Mouse (Mus musculus): Measurements from ENCODE around the gene Lingo3. TPM values are rescaled to one million over a fixed set of nuclear protein-coding genes. Genes with fewer than 3 reads are reported as not detected.
"Not testable (repeated sequence)": the region's sequence is repeated elsewhere in the genome, so short reads cannot be mapped to it uniquely, and the experiment has no call there.

Gene Lingo3
- total RNA-seq, 2 experiments from 2014 or later: 30.0 to 33.0 TPM

DNA sequence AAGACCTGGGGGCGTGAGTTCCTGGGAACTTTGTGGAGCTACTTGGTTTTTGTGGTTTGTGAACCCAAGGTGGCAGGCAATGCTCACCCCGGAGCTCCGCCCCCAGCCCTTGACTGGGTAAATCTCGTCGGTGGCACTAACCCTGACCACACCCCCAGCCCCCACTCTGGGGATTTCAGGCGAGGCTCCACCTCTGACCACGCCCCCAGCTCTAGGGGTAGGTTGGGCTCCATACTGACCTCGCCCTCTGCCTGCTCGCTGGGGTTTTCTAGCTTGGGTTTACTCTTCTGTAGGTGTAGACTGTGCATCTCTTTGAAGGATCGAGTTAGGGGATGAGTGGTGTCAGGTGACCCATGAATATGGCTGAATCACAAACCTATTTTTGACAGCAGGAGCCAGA lies 4.7 kb upstream of the Lingo3 start:
- no peak for DNase-seq (ENCODE audit: low spot score in 2 of 2)
- intact Hi-C loops (cut with DNase I): no loop called here

DNA sequence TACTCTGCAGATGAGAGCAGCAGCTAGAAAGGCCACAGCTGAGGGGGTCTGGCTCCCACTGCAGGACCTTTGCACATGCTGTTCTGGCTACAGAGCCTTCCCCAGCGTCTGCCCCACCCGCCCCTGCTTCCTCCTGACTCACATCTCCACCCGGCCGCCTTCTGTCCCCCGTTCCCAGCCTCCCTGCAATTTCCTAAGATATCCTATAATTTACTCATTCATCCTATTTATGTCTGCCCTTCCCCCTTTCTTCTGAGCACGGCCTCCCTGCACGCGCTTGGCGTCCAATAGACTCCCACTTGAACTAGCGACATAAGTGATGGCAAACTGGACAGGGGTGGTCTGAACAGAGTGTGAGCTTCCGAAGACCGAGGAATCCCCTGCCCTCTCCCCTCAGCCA lies 1.9 kb upstream of the Lingo3 start:
- intact Hi-C loops (cut with DNase I): no loop called here
- peak; percentile 52 to 69 for DNase-seq (ENCODE audit: low spot score in 2 of 2)

DNA sequence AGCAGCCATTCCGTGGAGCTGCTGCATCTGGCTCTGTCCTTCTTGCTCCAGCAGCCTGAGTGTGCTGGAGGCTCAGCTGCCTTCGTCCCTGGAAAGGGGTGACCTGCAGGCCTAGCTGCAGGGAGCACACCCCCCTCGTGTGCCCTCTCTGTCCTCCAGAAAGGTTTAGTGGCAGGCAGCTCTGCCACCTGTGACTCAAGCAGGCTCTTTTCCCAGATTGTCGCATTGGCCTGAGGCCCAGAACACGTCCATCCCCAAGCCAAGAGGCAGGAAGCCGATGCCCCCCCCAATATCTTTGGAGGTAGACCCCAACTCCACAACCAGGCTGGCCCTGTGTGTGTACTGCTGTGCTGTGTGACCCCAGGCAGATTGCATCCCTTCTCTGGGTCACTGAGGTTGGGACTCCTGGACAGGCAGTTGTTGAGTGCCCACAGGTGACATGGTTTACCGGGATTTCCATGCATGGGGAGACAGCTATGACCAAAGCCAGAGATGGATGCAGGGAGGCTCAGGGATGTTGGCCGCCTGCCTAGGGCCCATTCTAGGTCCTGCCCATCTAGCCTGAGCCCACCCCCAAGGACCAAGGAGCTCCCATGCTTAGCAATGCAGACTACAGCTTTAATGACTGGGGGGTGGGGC lies 1.3 kb upstream of the Lingo3 start:
- DNase-seq (ENCODE audit: low spot score in 2 of 2): no peak
- intact Hi-C loops (cut with DNase I): no loop called here

DNA sequence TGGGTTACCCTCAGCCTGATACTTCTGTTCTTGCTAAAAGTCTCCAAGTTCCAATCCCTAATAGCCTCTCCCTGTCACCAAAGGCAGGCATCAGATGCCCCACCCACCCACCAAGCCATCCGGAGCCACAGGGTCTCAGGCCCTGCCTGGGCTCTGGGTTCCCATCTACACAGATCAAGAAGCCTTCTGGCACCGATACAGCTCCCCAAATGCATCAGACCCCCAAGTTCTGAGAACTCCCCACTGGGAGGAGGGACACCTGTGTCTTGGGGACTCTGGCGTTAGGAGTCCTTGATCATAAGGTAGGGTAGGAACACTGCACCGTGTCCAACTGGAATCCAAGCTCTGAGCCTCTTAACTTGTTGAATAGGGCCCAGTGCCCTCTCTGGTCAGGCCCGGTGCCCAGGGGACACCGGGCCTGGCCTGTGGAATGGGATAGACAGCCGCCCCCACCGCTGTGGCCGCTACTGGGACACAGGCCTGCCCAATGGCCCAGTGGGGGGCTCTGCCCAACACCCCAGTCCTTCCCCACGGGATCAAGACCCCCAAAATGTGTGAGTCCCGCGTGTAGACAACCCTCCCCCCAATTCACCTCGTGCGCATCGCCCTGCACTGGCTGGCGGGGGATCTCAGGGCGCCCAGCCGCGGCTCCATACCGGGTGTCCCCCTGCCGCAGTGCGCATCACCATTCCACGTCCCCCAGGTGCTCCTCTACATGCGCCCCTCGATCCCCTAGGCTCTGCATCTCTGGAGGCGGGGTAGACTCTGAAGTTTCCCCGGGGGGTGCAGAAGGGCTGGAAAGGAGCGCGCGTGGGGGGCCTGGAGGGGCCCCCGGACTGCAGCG lies 530 bp downstream of the Lingo3 start:
- intact Hi-C loops (cut with DNase I): no loop called here
- DNase-seq (ENCODE audit: low spot score in 2 of 2): no peak

DNA sequence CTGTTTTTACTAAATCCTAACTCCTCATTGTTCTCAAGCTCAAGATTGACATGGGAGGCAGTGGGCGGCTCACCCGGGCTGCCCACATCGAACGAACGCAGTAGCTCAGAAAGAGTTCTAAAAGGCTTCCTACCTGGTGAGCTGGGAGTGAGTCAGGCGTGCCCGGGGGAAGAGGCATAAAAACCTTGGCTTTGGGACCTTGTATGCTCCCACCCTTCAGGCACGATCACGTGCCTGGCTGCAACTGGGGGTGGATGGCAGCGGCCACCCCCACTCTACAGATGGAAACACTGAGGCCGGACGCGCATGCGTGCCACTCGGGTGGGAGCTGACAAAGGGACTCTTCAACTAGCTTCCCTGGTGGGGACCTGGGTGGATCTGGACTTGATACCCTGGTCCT lies 1.5 kb downstream of the Lingo3 start:
- no peak for DNase-seq (ENCODE audit: low spot score in 2 of 2)
- intact Hi-C loops (cut with DNase I): no loop called here

DNA sequence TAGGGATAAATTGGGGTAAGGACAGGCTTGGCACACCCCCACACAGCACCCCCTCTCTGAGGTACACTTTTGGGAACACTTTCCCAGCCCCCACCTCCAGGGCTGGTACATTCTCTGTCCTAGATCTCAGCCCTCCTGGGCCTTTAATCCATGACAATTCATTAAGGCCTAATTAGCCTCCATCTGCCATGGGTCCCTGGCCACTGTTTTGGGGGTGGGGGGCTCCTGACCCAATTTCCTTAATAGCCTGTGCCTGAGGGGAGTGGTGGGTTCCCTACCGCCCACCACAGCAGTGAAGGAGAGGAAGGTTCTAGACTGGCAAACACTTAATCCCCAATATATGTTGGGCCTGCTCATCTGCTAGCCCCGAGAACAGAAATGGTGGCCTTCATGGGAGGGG lies 2.2 kb downstream of the Lingo3 start:
- intact Hi-C loops (cut with DNase I): no loop called here
- no peak for DNase-seq (ENCODE audit: low spot score in 2 of 2)

DNA sequence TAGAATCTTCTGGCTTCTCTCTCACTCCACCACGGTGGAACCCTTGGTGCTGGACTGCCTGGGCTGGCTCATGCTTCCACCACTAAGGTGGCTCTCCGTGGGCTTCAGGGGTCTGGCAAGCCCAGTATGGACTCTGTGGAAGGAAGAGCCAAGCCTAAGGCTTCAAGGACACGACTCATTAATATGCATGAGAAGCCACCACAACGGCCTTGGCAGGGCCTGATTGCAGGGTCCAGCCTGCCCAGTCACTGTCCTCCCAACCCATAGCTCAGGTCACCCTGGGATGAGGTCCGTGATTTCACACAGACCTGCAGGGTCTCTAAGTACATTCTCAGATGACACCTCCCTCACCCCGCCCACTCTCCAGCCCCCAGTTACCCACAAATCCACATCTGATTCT lies 4.0 kb downstream of the Lingo3 start:
- intact Hi-C loops (cut with DNase I): no loop called here
- no peak for DNase-seq (ENCODE audit: low spot score in 2 of 2)

DNA sequence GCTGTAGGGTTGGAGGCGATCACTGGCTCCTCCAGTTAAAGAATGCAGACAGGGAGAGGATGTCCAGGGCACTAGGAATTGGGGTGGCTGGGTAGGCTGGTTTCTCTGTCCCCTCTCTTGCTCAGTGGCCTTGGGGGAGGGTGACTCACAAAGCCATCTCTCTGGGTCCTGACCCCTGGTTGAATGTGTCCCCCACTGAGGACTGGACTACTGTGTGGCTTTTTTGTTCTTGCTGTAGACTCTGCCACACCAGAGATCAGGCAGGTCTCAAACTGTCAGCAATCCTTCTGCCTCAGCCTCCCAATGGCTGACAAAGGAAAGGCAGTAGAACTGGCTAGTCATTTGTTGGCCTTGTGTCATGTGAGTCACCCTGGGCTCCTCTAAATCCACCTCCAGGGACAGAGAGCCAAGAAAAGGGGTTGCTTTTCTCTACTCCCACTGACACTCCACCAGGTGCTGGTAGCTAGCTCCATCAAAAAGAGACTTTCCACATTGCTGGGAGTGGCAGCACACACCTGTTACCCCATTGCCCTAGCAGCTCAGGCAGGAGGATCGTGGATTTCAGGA lies 5.4 kb downstream of the Lingo3 start:
- intact Hi-C loops (cut with DNase I): no loop called here
- no peak for DNase-seq (ENCODE audit: low spot score in 2 of 2)

DNA sequence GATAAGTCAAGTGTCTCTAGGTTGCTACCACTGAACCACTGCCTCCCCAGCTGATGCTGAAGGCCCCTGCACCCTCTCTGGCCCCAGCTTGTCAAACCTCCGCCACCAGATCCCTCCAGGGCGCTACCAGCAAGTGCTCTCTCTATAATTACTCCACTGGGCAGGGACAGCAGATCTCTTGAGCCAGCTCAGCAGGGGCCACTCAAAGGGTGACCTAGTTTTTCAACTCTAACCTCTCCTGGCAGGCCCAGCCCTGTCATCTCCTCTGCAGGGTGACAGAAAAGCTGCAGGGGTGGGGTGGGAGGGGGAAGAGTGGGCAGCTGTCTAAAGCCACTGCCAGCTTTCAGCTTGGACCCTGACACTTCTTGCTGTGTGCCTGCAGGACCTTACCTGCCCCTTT lies 6.0 kb downstream of the Lingo3 start:
- intact Hi-C loops (cut with DNase I): no loop called here
- DNase-seq (ENCODE audit: low spot score in 2 of 2): no peak

DNA sequence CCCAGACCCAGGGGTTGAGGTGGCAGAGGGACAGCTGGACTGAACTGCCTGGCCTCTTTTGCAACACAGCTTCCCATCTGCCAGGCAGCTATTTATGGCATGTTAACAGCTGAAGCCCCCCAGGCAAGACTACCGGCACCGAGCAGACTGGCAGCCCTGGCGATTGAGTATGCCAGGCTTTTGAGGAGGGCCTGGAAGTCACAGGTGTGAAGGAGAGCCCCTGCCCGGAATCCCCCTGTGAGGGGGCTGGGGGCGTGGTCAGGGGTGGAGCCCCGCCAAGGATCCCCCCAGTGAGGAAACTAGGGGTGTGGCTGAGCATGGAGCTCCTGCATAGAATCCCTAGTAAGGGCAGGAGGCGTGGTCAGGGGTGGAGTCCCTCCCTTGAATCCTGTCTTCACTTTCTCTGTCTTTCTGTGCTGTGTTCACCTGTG lies 6.9 kb downstream of the Lingo3 start:
- no peak for DNase-seq (ENCODE audit: low spot score in 2 of 2)
- intact Hi-C loops (cut with DNase I): no loop called here

DNA sequence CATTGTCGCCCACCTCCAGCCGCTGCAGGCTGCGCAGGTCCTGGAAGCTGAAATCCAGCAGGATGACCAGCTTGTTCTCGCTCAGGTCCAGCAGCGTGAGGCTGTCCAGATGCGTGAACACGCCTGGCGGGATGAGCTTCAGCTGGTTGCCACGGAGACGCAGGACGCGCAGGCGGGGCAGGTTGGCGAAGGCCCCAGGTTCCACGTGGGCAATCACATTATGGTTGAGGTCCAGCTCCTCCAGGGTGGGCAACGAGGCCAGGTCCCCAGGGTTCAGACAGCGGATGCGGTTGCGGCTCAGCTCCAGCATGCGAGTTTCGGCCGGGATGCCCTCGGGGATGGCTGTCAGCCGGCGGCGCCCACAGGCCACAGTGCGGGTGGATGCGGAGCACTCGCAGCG lies 8.2 kb downstream of the Lingo3 start:
- no peak for DNase-seq (ENCODE audit: low spot score in 2 of 2)
- intact Hi-C loops (cut with DNase I): no loop called here

DNA sequence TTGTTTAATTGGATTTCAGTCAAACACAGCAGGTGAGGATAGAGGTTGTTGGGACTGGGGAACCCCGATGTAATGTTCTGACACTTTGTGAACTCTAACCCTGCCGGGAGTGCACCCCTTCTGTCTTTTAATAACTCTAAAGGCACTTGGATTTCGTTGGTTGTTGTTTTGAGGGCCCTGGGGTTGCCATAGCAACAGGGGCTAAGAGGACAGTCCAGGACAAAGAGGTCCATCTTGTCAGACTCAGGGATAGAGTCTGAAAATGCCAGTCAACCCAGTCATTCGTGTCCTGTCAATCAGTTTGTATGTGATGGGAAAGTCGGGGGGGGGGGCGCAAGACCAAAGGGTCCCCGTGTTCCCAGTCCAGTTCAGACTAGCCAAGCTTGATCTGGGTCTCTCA lies 11.0 kb downstream of the Lingo3 start:
- intact Hi-C loops (cut with DNase I): loop anchor here (5.0 kb wide), 1 partner anchor 164 kb away; no protein-coding TSS in a partner anchor
- DNase-seq (ENCODE audit: low spot score in 2 of 2): no peak

DNA sequence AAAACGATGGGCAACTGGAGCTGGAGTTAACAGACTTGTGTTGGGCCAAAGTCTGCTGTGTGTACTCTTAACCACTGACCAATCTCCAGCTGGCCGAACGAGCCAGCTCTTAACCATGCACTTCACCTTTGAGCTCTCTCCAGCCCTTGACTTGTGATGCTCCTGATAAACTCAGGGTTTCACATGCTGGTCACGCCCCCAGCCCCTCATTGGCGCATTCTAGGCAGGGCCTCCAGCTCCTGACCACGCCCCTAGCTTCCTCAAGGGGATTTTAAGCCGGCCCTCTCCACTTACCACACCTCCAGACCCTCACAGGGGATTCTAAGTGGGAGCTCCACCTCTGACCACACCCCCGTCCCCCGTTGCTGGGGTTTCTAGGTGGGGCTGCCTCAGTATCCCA lies 12.7 kb downstream of the Lingo3 start:
- intact Hi-C loops (cut with DNase I): loop anchor here (5.0 kb wide), 1 partner anchor 166 kb away; no protein-coding TSS in a partner anchor
- no peak for DNase-seq (ENCODE audit: low spot score in 2 of 2)

DNA sequence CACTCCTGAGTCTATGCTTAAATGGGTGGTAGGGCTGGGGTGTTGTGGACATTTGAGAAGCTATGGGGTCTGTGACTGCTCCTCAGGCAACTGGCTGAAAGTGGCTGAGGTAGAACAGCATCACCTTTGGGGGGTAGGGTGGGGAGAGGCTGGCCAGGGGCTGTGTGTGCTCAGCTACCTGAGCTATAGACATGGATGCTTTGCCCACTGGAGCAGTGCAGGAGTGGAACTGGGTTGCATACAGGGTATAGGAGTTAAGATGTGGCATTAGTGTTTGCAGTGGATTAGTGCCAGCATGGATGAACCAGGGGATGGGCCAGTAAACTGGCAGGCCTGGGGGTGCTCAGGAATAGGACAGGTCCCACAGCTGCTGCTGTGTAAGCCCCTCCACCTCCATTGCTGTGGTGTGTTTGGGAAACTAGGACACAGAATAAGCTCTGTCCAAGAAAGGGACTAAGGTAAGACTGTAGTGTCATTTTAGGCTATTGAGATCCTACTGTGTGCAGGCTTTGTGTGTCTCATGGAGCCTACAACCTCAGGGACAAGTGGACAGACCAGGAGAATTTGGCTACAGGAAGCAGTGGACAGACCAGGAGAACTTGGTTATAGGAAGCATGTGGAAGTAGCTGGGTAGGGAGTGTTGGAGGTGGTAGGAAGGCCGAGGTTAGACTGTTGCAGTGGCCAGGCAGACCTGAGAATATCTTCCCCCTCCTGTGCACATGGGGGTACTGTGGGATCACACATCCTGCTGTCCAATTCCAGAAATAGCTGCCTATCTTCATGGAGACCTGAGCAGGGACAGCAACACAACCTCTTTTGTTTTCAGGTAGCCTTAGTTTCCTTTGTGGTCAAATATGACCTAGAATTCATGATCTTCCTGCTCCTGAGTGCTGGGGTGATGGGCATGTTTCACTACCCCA lies 14.2 kb downstream of the Lingo3 start:
- intact Hi-C loops (cut with DNase I): loop anchor here (5.0 kb wide), 2 partner anchors 48 to 168 kb away; no protein-coding TSS in a partner anchor
- no peak for DNase-seq (ENCODE audit: low spot score in 2 of 2)

DNA sequence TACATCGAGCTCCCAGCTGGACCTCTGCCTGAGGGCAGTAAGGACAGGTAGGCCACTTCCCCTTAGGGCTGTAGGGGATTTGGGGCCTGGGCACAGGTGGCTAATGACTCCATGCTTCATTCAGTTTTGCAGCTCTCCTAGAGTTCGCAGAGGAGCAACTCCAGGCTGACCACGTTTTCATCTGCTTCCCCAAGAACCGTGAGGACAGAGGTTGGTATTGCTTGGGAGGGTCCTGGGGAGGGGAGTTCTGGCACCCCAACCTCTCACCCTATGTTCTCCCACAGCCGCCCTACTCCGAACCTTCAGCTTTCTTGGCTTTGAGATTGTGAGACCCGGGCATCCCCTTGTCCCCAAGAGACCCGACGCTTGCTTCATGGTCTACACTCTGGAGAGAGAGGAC lies 15.3 kb downstream of the Lingo3 start:
- intact Hi-C loops (cut with DNase I): loop anchor here (5.0 kb wide), 1 partner anchor 49 kb away; no protein-coding TSS in a partner anchor
- DNase-seq (ENCODE audit: low spot score in 2 of 2): not testable (repeated sequence)

DNA sequence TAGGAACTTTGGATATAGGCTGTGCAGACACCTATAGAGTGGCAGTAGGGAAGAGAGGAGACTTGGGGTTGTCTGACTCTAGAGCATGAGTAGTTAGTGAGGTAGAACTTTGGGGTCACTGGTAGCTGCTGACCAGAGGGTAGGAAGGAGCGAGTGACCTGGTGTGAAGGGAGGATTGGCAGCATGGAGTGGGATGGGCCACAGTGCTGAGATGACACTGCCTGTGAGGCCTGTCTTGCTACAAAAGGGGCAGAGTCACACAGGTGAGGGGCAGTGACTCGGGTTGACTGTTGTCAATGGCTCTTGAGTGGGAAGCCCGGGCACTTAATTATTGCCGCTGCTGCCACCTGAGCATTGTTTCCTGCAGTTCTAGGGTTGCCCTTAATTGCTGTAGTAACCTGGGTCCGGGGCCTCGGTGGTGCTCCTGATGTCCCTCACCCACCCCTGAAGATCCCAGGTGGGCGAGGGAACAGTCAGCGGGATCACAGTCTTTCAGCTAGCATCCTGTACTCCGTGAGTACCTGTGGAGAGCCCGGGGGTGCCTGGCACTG lies 15.9 kb downstream of the Lingo3 start:
- DNase-seq (ENCODE audit: low spot score in 2 of 2): no peak
- intact Hi-C loops (cut with DNase I): loop anchor here (5.0 kb wide), 1 partner anchor 49 kb away; no protein-coding TSS in a partner anchor

DNA sequence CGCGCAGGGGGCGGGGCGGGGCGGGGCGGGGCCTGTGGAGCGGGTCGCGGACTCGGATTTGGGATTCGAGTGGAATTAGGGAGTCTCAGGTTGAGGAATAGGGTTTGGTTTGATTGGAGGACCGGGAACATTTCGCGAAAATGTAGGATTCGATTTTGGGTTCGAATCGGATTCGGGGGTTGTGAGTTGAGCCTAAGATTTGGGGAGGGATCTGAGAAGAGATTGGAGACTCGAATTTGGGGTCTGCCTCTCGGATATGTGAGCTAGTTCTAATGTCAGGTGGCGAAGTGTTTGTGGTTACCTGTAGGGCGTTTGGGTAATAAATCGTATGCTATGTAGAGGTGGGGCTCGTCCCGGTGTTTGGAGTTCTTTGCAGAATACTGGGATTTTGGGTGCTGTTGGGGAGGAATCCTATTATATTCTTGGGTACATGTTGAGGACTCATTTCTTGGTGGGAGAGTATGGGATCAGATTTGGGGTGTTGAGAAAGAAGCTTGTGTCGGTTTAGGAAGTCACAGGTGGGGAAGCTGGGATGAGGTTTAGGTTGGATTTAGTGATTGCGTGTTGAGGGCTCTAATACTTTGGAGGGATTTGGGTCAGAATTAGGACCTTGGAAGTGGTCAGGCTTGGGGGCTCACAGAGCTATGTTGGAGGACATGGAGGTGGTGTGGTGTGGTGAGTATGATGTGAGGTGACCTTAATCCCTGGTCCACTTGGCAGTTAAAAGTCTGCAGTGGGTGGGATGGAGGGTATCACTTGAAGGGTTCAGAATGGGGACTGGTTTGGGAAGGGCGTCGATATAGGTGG lies 16.6 kb downstream of the Lingo3 start:
- no peak for DNase-seq (ENCODE audit: low spot score in 2 of 2)
- intact Hi-C loops (cut with DNase I): loop anchor here (5.0 kb wide), 1 partner anchor 50 kb away; no protein-coding TSS in a partner anchor

Data from left cerebral cortex, postnatal 14 days (tissue).